Mouse (Mus musculus) CD4-positive, CD25-positive, alpha-beta regulatory T cell, adult 4 months (primary cell): ENCODE data around the gene Ubash3b. TPM values are rescaled to one million over a fixed set of nuclear protein-coding genes. Genes with fewer than 3 reads are reported as not detected.

Source experiments
- ATAC-seq: one replicate; pipeline ENCODE4 v1.8.0; 2017
- polyA plus RNA-seq, 2 experiments: library from polyadenylated mRNA; unstranded; fragments of 100-300 nt; shearing (Covaris generic); gene quantifications; one replicate each; pipeline ENCODE4 v1.2.1; 2017

The Ubash3b gene
- polyA plus RNA-seq, 2 experiments from 2014 or later: 25.1 to 27.5 TPM

DNA sequence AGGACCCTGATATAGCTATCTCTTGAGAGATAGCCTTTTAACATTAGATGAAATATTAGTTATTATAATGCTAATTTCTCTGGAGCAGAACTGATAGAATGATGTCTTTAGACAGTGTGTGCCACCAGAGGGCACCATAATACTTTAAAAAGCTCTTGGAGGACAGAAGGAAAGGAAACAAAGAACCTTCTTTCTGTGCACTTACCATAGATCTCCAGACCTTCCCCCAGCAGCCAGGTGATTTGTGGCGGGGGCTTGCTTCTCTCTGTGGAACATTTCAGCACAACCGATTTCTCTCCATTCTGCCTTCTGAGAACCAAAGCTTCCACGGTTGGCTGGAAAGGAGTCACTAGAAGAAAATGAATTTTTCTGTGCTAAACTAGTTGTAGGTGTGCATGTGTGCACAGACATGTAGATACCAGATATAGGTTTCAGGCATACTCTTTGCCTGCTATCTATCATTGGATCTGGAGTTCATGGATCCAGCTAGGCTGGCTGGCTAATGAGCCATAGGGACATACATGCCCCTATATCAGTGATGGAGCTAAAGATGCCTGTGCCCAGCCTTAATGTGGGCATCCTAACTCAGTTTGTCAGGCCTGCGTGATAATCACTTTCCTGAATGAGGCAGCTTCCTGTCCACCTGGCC is 171.4 kb downstream of the Ubash3b start:
- peak; percentile 74 for ATAC-seq

DNA sequence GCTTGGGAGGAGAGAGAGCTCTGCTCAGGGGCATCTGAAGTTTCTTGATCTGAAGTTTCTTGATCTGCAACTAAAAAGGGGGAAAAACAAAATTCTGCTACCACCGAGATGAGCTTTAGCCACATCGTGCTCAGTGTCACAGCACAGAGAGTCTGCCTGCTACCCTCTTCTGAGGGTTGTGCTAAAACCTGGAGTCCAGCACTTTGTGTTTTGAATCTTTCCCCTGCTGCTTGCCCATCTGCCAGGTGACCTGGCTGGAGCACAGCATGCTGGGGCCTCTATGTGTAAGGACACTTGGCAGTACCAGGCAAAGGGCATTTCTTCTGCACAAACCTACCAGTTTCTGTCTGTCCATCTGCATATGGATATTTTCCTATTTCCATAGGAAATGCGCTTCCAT is 177.2 kb downstream of the Ubash3b start:
- ATAC-seq: no peak

- ATAC-seq: no peak
These were observed 177.7 kb downstream of the Ubash3b start for GRCm38 (mm10) chr9:40983758-40984157.

- no peak for ATAC-seq
These were observed 179.0 kb downstream of the Ubash3b start for GRCm38 (mm10) chr9:40982480-40982879.

- ATAC-seq: no peak
These were observed 187.3 kb downstream of the Ubash3b start for GRCm38 (mm10) chr9:40974042-40974801.

- ATAC-seq: no peak
These were observed 197.1 kb downstream of the Ubash3b start for GRCm38 (mm10) chr9:40964418-40964714.

DNA sequence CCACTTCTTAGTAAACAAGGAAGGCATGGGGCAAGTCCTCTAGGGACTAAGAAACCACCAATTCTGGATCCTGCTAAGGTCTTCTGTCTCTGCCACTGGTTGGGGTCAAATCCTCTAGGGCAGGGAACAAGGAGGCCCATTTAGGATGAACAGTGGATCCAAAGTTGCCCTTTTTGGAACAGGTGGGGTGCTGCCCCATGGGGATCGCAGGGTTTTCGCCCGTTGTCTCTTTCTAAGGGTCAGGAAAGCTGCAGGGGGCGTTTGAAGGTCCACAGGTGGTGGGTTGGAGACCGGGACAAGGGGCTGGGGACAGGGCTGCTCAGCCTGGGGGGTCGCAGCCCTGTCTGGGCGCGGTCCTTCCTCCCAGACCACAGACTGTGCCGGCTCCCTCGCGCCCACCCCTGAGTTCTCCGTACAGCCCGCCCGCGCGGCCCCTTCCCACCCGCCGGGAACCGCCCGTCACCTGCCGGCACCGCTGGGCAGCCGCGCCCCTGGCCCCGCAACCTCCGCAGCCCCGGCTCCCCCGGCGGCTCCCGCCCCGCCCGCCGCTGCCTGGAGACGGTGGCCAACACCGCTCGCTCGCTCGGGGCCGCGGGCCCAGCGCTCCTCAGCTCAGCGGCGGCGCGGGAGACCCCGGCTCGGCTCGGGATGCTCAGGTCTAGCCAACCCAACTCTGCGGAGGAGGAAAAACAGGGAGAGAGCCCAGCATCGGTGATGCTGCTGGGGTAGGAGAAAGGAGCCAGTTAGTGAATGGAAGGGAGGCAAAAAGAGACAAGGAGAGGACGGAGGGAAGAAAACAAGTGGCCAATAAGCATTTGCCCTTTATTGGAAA is 197.7 kb downstream of the Ubash3b start, which contains the start of gene Jhy:
Gene Jhy, minus strand, starts transcription at position 533 of the 832 bp plus-strand sequence.
- ATAC-seq: no peak

GRCm38 (mm10) chr9:40961401-40961800 is 200.1 kb downstream of the Ubash3b start:
- ATAC-seq: no peak

Other genes with a start within 250 kb of the Ubash3b start
- not detected for gene Jhy, start 197.6 kb downstream of the Ubash3b start, polyA plus RNA-seq
- 1 to 10 TPM; 1.1 to 1.2 TPM for gene Crtam, start 157.1 kb downstream of the Ubash3b start, polyA plus RNA-seq